Mouse (Mus musculus) MEL (cell line): ENCODE measurements at regions not wholly inside any gene's neighbourhood (a gene's known extent, or its start where the extent isn't known, plus 50 kb on each side); places are given as distances from the start of the nearest gene placed in this dataset.

ENCODE experiments used
- NRF1 ChIP-seq: IDR thresholded peaks from 2 replicates; pipeline ENCODE4 v1.6.1; 2014; ENCODE audit warnings: low read depth, mild to moderate bottlenecking, inconsistent platforms, low read length, improper control_type of control experiment, moderate library complexity; ENCODE audit not compliant: poor library complexity, insufficient read depth, severe bottlenecking
- USF2 ChIP-seq, 2 experiments: IDR thresholded peaks; 2 replicates each; pipeline ENCODE4 v1.6.1; 2011 to 2012; ENCODE audit warnings: improper control_type of control experiment in 2 of 2, low read length in 2 of 2, borderline replicate concordance in 1 of 2, inconsistent platforms in 1 of 2, low read depth in 1 of 2, mild to moderate bottlenecking in 1 of 2; ENCODE audit not compliant: insufficient read depth in 1 of 2

DNA sequence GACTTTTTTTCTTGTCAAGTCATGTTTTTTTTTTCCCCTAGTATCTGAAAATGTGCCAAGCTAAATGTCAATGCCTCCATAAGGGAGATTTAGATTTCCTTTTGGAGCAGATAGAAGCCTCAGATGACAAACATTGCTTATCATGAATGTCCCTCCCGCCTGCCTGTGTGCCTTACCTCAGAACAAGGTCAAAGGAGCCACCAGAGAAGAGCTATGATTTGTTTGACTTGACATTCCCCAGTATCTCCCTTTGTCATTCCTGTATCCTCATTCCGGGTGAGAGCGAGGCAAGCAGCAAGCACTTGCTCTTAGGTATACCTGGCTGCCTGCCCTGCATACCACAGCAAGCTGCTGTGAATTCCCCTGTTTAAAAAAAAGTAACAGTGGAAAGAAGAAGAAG lies 246.9 kb upstream of the Usp25 start:
- TF ChIP-seq USF2 (IDR thresholded peaks at IDR 0.05; ENCODE audit: borderline replicate concordance in 1 of 2, insufficient read depth in 1 of 2, low read depth in 1 of 2, low read length in 2 of 2), result no peak
- TF ChIP-seq NRF1, result no peak
